Mouse (Mus musculus): ENCODE measurements around the gene Gapvd1.

- TF ChIP-seq USF1 (IDR thresholded peaks at IDR 0.05; ENCODE audit: low read depth) = no peak
- TF ChIP-seq POLR2A (IDR thresholded peaks at IDR 0.05; ENCODE audit: insufficient read length, low read depth) = no peak
- no peak for TF ChIP-seq TCF12 (IDR thresholded peaks at IDR 0.05; ENCODE audit: insufficient read depth, poor library complexity, severe bottlenecking)
- no peak for TF ChIP-seq SRF (IDR thresholded peaks at IDR 0.05; ENCODE audit: control insufficient read depth, insufficient read length, low read depth)
- TF ChIP-seq MYOD1 (IDR thresholded peaks at IDR 0.05; ENCODE audit: control insufficient read depth in 1 of 3, insufficient read length in 2 of 3, low read depth in 2 of 3) = no peak
- no peak for TF ChIP-seq MAX (IDR thresholded peaks at IDR 0.05; ENCODE audit: low read depth)
- no peak for TF ChIP-seq MYOG (IDR thresholded peaks at IDR 0.05; ENCODE audit: control insufficient read depth in 1 of 3, insufficient read depth in 1 of 3, insufficient read length in 2 of 3, low read depth in 2 of 3)
- no peak for TF ChIP-seq E2F4 (IDR thresholded peaks at IDR 0.05; ENCODE audit: insufficient read depth)
- TF ChIP-seq POLR2AphosphoS2 (IDR thresholded peaks at IDR 0.05; ENCODE audit: insufficient read length, low read depth) = no peak
- TF ChIP-seq REST (IDR thresholded peaks at IDR 0.05; ENCODE audit: insufficient read depth, insufficient read length) = no peak
- no peak for TF ChIP-seq CEBPB (IDR thresholded peaks at IDR 0.05; ENCODE audit: insufficient read depth, poor library complexity, severe bottlenecking)
These were observed 2.3 kb upstream of the Gapvd1 start for GRCm38 (mm10) chr2:34757341-34757740.

Measured in myocyte (in vitro differentiated cells).